Mouse (Mus musculus): Measurements from ENCODE around the gene Srsf3. TPM values are rescaled to one million over a fixed set of nuclear protein-coding genes. Genes with fewer than 3 reads are reported as not detected.

Gene Srsf3
- polyA plus RNA-seq, 2 experiments, result 123 to 269 TPM

DNA sequence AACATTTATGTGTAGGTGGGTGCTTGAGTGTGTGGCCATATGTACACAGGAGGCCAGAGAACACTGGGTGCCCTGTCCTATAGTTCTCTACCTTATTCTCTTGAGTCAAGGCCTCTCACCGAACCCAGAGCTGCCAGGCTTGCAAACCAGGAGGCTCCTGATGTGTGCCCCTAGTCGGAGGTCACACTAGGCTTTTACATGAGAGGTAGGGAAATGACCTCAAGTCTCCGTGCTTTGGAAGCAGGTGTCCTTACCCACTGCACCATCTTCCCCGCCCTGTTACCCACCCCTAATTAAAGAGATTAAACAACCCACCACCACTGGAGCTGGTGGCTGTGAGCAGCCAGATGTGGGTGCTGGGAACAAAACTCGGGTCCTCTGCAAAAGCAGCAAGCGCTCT, 9.1 kb upstream of the Srsf3 start:
- WGBS (ENCODE audit: insufficient replicate concordance), result 69% methylated on average over 6 of the region's 6 CpGs
- no peaks in the 10 kb centered on the region for H3K36me3 ChIP-seq (replicated peaks; ENCODE audit: control insufficient read depth, insufficient read depth, low read depth)
- no peaks in the 10 kb centered on the region for H3K9me3 ChIP-seq (ENCODE audit: control insufficient read depth, low read length)
- peaks cover 0 to 6% of the 10 kb centered on the region in 2 experiments; a peak in 3 of 4 replicates for H3K4me1 ChIP-seq (replicated peaks; ENCODE audit: control insufficient read depth in 2 of 2, insufficient read depth in 2 of 2, low read length in 1 of 2)
- TF ChIP-seq EP300 (IDR thresholded peaks at IDR 0.05; ENCODE audit: low read depth), result no peak
- TF ChIP-seq CTCF (IDR thresholded peaks at IDR 0.05; ENCODE audit: low read depth), result no peak
- no peak overlapping the region for H3K27ac ChIP-seq
- no peak overlapping the region for H3K9ac ChIP-seq (replicated peaks)
- H3K27me3 ChIP-seq (ENCODE audit: control insufficient read depth, insufficient read depth, low read length), result no peaks in the 10 kb centered on the region
- no peak overlapping the region for H3K4me2 ChIP-seq (ENCODE audit: low read depth)
- no peak for DNase-seq (ENCODE audit: low read depth in 3 of 3, low spot score in 3 of 3)
- H3K4me3 ChIP-seq (ENCODE audit: insufficient read depth in 1 of 2, low read depth in 2 of 2, low read length in 2 of 2), result no peak overlapping the region
- ATAC-seq (ENCODE audit: insufficient read depth), result no peak

DNA sequence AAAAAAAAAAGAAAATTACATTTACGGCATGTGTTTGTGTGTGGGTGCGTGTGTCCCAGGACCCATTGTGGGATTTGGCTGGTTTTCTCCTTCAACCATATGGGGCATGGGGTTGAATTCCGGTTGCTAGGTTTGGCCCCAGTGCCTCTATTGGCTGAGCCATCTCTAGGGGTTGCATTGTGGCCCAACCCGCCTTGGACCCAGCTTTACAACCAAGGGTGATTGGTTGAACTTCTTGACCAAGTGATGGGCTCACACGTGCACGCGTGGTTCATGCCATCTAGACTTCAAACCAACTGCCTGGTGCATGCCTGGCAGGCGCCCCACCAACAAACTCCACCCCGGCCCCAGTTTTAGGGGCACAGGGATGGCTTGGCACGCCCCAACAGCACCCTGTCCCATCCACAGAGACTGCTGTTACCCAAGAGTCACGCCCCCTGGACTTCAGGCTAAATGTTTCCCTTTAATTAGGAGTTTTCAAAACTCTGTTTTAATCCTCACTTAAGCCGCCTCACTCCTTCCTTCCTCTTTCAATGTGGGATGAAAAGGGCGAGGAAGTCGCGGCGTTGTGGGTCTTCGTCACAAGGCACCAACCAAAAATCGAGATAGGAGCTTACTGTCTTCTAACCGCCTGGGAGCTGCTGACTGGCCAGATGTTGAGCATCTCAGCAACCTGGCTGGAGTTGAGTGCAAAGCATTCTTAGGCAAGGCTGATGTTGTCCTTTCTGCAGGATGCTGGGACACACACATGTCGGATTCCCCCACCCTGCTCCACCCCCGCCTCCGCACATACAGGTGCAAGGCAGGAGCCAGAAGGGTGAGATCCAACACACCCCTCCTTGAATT, 8.2 kb upstream of the Srsf3 start:
- H3K4me1 ChIP-seq (replicated peaks; ENCODE audit: control insufficient read depth in 2 of 2, insufficient read depth in 2 of 2, low read length in 1 of 2), result peaks cover 0 to 6% of the 10 kb centered on the region in 2 experiments; a peak in 3 of 4 replicates
- H3K4me2 ChIP-seq (ENCODE audit: low read depth), result peak overlapping the region; percentile 15; the same call in 1 of the 2 replicates
- no peak overlapping the region for H3K27ac ChIP-seq
- no peak overlapping the region for H3K9ac ChIP-seq (replicated peaks)
- 47% methylated on average over 22 of the region's 22 CpGs for WGBS (ENCODE audit: insufficient replicate concordance)
- ATAC-seq (ENCODE audit: insufficient read depth) (no peak), DNase-seq (ENCODE audit: low read depth in 3 of 3, low spot score in 3 of 3) (no peak)
- H3K4me3 ChIP-seq (ENCODE audit: insufficient read depth in 1 of 2, low read depth in 2 of 2, low read length in 2 of 2), result no peak overlapping the region
- no peaks in the 10 kb centered on the region for H3K36me3 ChIP-seq (replicated peaks; ENCODE audit: control insufficient read depth, insufficient read depth, low read depth)
- no peaks in the 10 kb centered on the region for H3K9me3 ChIP-seq (ENCODE audit: control insufficient read depth, low read length)
- TF ChIP-seq EP300 (IDR thresholded peaks at IDR 0.05; ENCODE audit: low read depth) (no peak), CTCF (IDR thresholded peaks at IDR 0.05; ENCODE audit: low read depth) (no peak)
- H3K27me3 ChIP-seq (ENCODE audit: control insufficient read depth, insufficient read depth, low read length), result no peaks in the 10 kb centered on the region

DNA sequence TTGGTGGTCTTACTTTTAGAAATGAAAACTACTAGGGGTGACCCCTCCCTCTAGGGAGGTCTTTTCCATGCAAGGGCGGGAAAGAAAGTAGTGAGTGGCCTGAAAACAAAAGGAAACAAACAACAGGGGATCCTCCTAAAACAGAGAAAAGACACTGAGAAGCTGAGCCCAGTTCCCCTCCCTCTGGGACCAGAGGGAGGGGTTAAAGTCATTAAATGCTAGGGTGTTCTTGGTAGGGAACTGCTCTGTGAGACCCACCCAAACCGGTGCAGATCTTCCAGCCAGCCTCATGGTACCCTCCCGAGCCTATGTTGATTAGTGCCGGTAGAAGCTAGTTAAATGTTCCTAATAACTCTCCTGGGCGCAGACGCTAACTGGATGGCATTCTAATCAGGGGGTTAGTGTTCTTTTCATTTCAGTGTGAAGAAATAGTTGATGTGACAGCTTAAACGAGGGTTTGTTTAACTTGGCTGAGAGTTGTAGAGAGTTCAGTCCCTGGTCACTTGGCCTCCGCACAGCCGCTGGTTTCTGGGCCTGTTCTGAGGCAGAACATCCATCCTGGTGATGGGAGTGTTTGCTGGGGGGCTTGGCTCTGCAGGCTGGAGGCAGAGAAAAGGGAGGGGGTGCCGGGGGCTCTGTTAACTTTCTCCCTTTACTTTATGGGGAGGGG, 7.4 kb upstream of the Srsf3 start:
- Histone ChIP-seq H3K27me3 (ENCODE audit: control insufficient read depth, insufficient read depth, low read length) (no peaks in the 10 kb centered on the region), H3K9me3 (ENCODE audit: control insufficient read depth, low read length) (no peaks in the 10 kb centered on the region), H3K4me3 (ENCODE audit: insufficient read depth in 1 of 2, low read depth in 2 of 2, low read length in 2 of 2) (no peak overlapping the region), H3K36me3 (replicated peaks; ENCODE audit: control insufficient read depth, insufficient read depth, low read depth) (no peaks in the 10 kb centered on the region), H3K4me2 (ENCODE audit: low read depth) (no peak overlapping the region), H3K9ac (replicated peaks) (no peak overlapping the region), H3K27ac (no peak overlapping the region), H3K4me1 (replicated peaks; ENCODE audit: control insufficient read depth in 2 of 2, insufficient read depth in 2 of 2, low read length in 1 of 2) (peaks cover 0 to 6% of the 10 kb centered on the region in 2 experiments; a peak in 3 of 4 replicates)
- ATAC-seq (ENCODE audit: insufficient read depth) (no peak), DNase-seq (ENCODE audit: low read depth in 3 of 3, low spot score in 3 of 3) (no peak)
- TF ChIP-seq CTCF (IDR thresholded peaks at IDR 0.05; ENCODE audit: low read depth) (no peak), EP300 (IDR thresholded peaks at IDR 0.05; ENCODE audit: low read depth) (no peak)
- 56% methylated on average over 10 of the region's 10 CpGs for WGBS (ENCODE audit: insufficient replicate concordance)

DNA sequence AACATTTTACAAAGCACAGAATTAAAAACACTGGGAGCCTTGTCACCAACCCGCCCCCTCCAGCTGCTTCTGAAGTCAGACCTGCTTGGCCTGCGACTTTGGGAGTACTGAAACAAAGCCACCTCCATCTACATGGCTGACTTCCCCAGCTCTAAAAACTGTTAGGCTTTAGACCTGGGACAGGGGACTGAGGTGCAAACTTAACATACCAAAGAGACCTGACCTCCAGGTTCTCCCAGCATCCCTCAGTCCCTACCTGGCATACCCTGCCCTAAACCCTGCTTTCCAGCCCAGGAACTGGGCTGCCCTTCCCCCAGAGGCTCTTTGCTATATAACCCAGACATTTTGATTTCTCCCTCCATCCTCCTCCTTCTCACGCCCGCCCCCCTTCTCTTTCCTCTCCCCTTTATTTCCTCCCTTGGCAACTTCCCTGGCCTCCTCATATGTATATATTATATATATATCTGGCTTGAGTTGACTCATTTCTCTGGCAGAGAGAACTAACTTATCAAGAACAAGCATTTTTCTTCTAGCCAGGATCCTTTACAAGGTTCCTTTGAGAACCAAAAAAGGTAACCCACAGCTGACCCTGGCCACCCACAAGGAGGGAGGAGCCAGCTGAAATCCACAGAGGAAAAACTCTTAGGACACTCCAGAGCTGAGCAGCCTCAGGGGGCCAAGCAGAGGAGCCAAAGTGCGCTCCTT, 5.6 kb upstream of the Srsf3 start:
- no peaks in the 10 kb centered on the region for H3K9me3 ChIP-seq (ENCODE audit: control insufficient read depth, low read length)
- no peak overlapping the region for H3K4me3 ChIP-seq (ENCODE audit: insufficient read depth in 1 of 2, low read depth in 2 of 2, low read length in 2 of 2)
- H3K9ac ChIP-seq (replicated peaks), result no peak overlapping the region
- no peak for ATAC-seq (ENCODE audit: insufficient read depth)
- no peak overlapping the region for H3K27ac ChIP-seq
- TF ChIP-seq EP300 (IDR thresholded peaks at IDR 0.05; ENCODE audit: low read depth), result no peak
- TF ChIP-seq CTCF (IDR thresholded peaks at IDR 0.05; ENCODE audit: low read depth), result no peak
- 73% methylated on average over 5 of the region's 5 CpGs for WGBS (ENCODE audit: insufficient replicate concordance)
- H3K27me3 ChIP-seq (ENCODE audit: control insufficient read depth, insufficient read depth, low read length), result no peaks in the 10 kb centered on the region
- no peaks in the 10 kb centered on the region for H3K36me3 ChIP-seq (replicated peaks; ENCODE audit: control insufficient read depth, insufficient read depth, low read depth)
- H3K4me1 ChIP-seq (replicated peaks; ENCODE audit: control insufficient read depth in 2 of 2, insufficient read depth in 2 of 2, low read length in 1 of 2), result peaks cover 3 to 16% of the 10 kb centered on the region in 2 experiments; a peak in 3 of 4 replicates
- DNase-seq (ENCODE audit: low read depth in 3 of 3, low spot score in 3 of 3), result no peak
- H3K4me2 ChIP-seq (ENCODE audit: low read depth), result no peak overlapping the region

Data from liver, embryonic 14.5 days (tissue).